Mouse (Mus musculus): ENCODE data around the gene Gm7544.

- TF ChIP-seq CTCF (IDR thresholded peaks at IDR 0.05; ENCODE audit: control insufficient read depth, insufficient read depth, low read length) (no peak), POLR2A (IDR thresholded peaks at IDR 0.05; ENCODE audit: borderline replicate concordance, control insufficient read depth, low read depth, low read length) (no peak)
Observed at GRCm38 (mm10) chr1:82948601-82949000, 7.2 kb downstream of the Gm7544 start.

All from bone marrow, adult 2 months (tissue).